Mouse (Mus musculus) liver, embryonic 11.5 days (tissue): ENCODE data around the gene Pdk2. TPM values are rescaled to one million over a fixed set of nuclear protein-coding genes. Genes with fewer than 3 reads are reported as not detected.

Experiments used
- ATAC-seq: fragments of 200-750 bp; cut with Nextera tagmentation; replicated peaks from 2 replicates; pipeline ENCODE4 v1.8.0; 2017; ENCODE audit warnings: moderate number of reproducible peaks, mild to moderate bottlenecking, moderate TSS enrichment, moderate library complexity; ENCODE audit not compliant: low FRiP score
- DNase-seq: peaks from one replicate; pipeline ENCODE4 v3.0.0-alpha.2; 2017; ENCODE audit warnings: low spot score
- H3K27ac ChIP-seq: fragments of 300-500 bp; sonication (generic); 2 replicates; pipeline ENCODE4 v1.5.1; 2014; ENCODE audit warnings: mild to moderate bottlenecking, low read depth, low read length, control low read depth
- H3K27me3 ChIP-seq: fragments of 300-500 bp; sonication (generic); replicated peaks from 2 replicates; pipeline ENCODE4 v1.6.1; 2014; ENCODE audit warnings: low read length, mixed read lengths; ENCODE audit not compliant: control insufficient read depth, insufficient read depth
- H3K36me3 ChIP-seq: fragments of 300-500 bp; sonication (generic); 2 replicates; pipeline ENCODE4 v1.6.1; 2014; ENCODE audit warnings: mild to moderate bottlenecking, low read length, moderate library complexity, mixed read lengths; ENCODE audit not compliant: control insufficient read depth, insufficient read depth
- H3K4me1 ChIP-seq: fragments of 300-500 bp; sonication (generic); replicated peaks from 2 replicates; pipeline ENCODE4 v1.6.1; 2014; ENCODE audit warnings: low read length, mixed read lengths; ENCODE audit not compliant: control insufficient read depth, insufficient read depth
- H3K4me2 ChIP-seq: fragments of 300-500 bp; sonication (generic); 2 replicates; pipeline ENCODE4 v1.6.1; 2014; ENCODE audit warnings: mild to moderate bottlenecking, control low read depth, moderate library complexity
- H3K4me3 ChIP-seq: fragments of 300-500 bp; sonication (generic); 2 replicates; pipeline ENCODE4 v1.5.1; 2014; ENCODE audit warnings: low read depth, low read length, control low read depth
- H3K9ac ChIP-seq: fragments of 300-500 bp; sonication (generic); 2 replicates; pipeline ENCODE4 v1.6.1; 2014; ENCODE audit warnings: low read depth, low read length, control low read depth
- H3K9me3 ChIP-seq: fragments of 300-500 bp; sonication (generic); 2 replicates; pipeline ENCODE4 v1.6.1; 2016; ENCODE audit warnings: low read length, inconsistent platforms, mixed read lengths; ENCODE audit not compliant: control insufficient read depth
- WGBS: fragments of 180-500 bp; shearing (Covaris S2); extraction: QIAGEN DNeasy Blood & Tissue Kit; methylation state at CpG from one replicate; pipeline ENCODE4 v1.1.7; 2014; 5-methylcytosine and 5-hydroxymethylcytosine counted together
- polyA plus RNA-seq: library from polyadenylated mRNA; unstranded; fragments of >200 nt; fragmentation: Nextera tagmentation; extraction: Ambion mirVana; gene quantifications from 2 replicates; pipeline ENCODE4 v1.2.1, GENCODE M21; 2014

The Pdk2 gene
- polyA plus RNA-seq, 1 experiment from 2014 or later = 15.2 TPM

DNA sequence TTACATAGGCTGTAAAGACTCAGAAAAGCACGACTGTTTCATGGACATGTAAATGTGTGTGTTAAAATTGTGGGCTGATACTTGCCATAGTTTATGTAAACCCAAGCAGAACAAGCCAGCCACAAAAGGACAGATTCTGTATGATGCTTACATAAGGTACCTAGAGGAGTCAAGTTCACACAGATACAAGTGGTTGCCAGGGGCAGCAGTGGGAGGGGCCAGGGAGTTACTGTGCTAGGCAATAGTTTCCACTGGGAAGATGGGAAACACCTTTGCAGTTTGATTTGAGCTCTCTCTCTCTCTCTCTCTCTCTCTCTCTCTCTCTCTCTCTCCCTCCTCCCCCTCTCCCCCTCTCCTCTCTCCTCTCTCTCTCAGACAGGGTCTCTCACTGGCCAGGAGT, 56.0 kb downstream of the Pdk2 start:
- H3K9me3 ChIP-seq = no peaks in the 10 kb centered on the region
- WGBS = 50% methylated on average over 1 of the region's 1 CpGs
- ATAC-seq = no peak
- no peak overlapping the region for H3K9ac ChIP-seq
- peaks cover 39% of the 10 kb centered on the region for H3K4me1 ChIP-seq
- no peak for DNase-seq
- H3K4me3 ChIP-seq = no peak overlapping the region
- no peak overlapping the region for H3K27ac ChIP-seq
- H3K4me2 ChIP-seq = no peak overlapping the region
- H3K36me3 ChIP-seq = no peaks in the 10 kb centered on the region
- no peaks in the 10 kb centered on the region for H3K27me3 ChIP-seq

GRCm38 (mm10) chr11:94979462-94980179, 61.5 kb downstream of the Pdk2 start:
- peak overlapping the region; percentile 73 for H3K27ac ChIP-seq
- ATAC-seq (peak; percentile 80), DNase-seq (no peak)
- no peaks in the 10 kb centered on the region for H3K36me3 ChIP-seq
- H3K4me3 ChIP-seq = peak overlapping the region; percentile 31; the same call in 1 of the 2 replicates
- H3K27me3 ChIP-seq = no peaks in the 10 kb centered on the region
- H3K9ac ChIP-seq = peak overlapping the region; percentile 12
- peaks cover 15% of the 10 kb centered on the region for H3K4me1 ChIP-seq
- 65% methylated on average over 11 of the region's 11 CpGs for WGBS
- peak overlapping the region; percentile 66 for H3K4me2 ChIP-seq
- no peaks in the 10 kb centered on the region for H3K9me3 ChIP-seq

DNA sequence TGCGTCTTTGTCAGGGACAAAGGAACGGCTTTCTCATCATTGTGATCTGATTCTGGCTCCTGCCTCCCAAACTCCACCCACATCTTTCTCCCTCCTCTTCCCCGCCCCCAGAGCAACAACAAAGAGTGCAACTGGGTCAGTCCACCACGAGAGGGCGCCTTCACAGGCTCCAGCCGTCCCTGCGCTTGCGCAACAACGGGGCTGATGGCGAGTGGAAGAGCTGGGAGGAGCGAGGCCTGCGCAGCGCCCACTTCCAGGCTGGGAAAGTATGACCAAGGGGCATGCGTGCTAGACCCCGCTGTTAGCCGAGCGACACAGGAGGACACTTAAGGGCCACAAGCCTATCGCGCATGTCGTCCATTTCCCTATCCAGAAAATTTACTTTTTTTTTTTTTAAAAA, 62.2 kb downstream of the Pdk2 start:
- peak overlapping the region; percentile 31; the same call in 1 of the 2 replicates for H3K4me3 ChIP-seq
- H3K4me2 ChIP-seq = peak overlapping the region; percentile 66
- WGBS = under 1% methylated on average over 20 of the region's 20 CpGs
- H3K27me3 ChIP-seq = no peaks in the 10 kb centered on the region
- H3K9ac ChIP-seq = peak overlapping the region; percentile 12
- ATAC-seq (peak; percentile 88), DNase-seq (peak; percentile 93)
- H3K36me3 ChIP-seq = no peaks in the 10 kb centered on the region
- H3K9me3 ChIP-seq = no peaks in the 10 kb centered on the region
- H3K27ac ChIP-seq = peak overlapping the region; percentile 73; the same call in 1 of the 2 replicates
- H3K4me1 ChIP-seq = peaks cover 12% of the 10 kb centered on the region

DNA sequence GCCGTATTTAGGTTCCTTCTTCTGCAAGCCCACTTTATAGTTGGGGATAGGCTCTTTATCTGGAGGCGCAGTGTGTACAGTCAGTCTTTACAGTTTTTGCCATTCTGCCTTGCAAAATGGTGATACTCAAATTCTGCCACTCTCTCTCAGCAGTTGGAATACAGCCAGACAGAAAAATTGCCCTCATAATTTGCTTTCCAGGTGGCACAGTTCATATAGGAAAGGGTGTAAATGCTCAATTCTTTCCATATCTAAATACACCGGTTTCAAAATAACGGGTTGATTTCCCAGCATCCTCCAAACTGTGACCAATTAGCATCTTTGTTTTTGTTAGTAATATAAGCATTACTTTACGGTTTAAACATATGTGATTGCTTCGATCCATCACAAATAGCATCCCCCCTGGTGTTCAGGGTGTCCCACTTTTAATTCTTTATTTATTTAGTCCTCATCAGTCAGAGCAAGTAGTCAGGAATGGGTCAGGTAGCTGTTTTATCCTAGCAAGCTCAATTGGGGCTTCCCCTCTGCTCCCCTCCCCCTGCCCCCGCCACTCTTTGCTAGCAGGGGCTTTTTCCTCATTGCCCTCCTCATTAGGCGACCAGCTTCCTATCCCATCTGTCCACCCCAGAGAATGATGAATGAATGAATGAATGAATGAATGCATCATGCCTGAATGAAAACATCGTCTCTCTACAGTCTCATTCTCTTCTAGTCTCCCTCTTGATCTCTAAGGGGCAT, 62.8 kb downstream of the Pdk2 start:
- 49% methylated on average over 9 of the region's 9 CpGs for WGBS
- H3K36me3 ChIP-seq = no peaks in the 10 kb centered on the region
- H3K4me2 ChIP-seq = peak overlapping the region; percentile 66
- no peak overlapping the region for H3K9ac ChIP-seq
- no peaks in the 10 kb centered on the region for H3K27me3 ChIP-seq
- H3K9me3 ChIP-seq = no peaks in the 10 kb centered on the region
- peak overlapping the region; percentile 31; the same call in 1 of the 2 replicates for H3K4me3 ChIP-seq
- DNase-seq (no peak), ATAC-seq (no peak)
- peaks cover 12% of the 10 kb centered on the region for H3K4me1 ChIP-seq
- H3K27ac ChIP-seq = 0 out of 2 replicates have a peak overlapping the region, but pooled peaks have one; percentile 13

Other genes starting within 250 kb of the Pdk2 start
- 191 and 221 TPM in 2 replicates for gene Col1a1, start 105.1 kb downstream of the Pdk2 start, polyA plus RNA-seq
- not detected in 2 replicates for gene Hils1, start 73.8 kb downstream of the Pdk2 start, polyA plus RNA-seq
- 0.22 and 0.30 TPM in 2 replicates for gene Sgca, start 65.0 kb downstream of the Pdk2 start, polyA plus RNA-seq
- gene Ppp1r9b, start 50.3 kb downstream of the Pdk2 start, polyA plus RNA-seq = 21.9 and 27.9 TPM in 2 replicates
- 55.8 and 57.8 TPM in 2 replicates for gene Samd14, start 31.5 kb downstream of the Pdk2 start, polyA plus RNA-seq
- 4.0 and 4.6 TPM in 2 replicates for gene Itga3, start 35.4 kb upstream of the Pdk2 start, polyA plus RNA-seq
- gene Dlx3, start 78.8 kb upstream of the Pdk2 start, polyA plus RNA-seq = 0.63 and 0.68 TPM in 2 replicates
- gene Dlx4, start 104.9 kb upstream of the Pdk2 start, polyA plus RNA-seq = 0.19 and 0.40 TPM in 2 replicates
- gene Tac4, start 220.2 kb upstream of the Pdk2 start, polyA plus RNA-seq = not detected in 2 replicates